Mouse (Mus musculus): ENCODE measurements around the gene Mphosph10. TPM values are rescaled to one million over a fixed set of nuclear protein-coding genes. Genes with fewer than 3 reads are reported as not detected.

The Mphosph10 gene
- 47.9 and 50.3 TPM in 2 replicates for polyA plus RNA-seq (2015; fragmentation: Nextera tagmentation; extraction: Ambion mirVana)

GRCm38 (mm10) chr7:64392122-64392818 is at the start of gene Mphosph10, which contains the start of gene Mcee:
TSS of gene Mphosph10 (minus strand) at chr7:64392268.
TSS of gene Mcee (plus strand) at chr7:64392607.
- peak within 1 kb of the TSS; percentile 98 for H3K4me2 ChIP-seq (replicated peaks)
- H3K9ac ChIP-seq: peak within 1 kb of the TSS; percentile 83
- 1% methylated on average over 54 of the region's 54 CpGs for WGBS
- peak within 1 kb of the TSS; percentile 67 for H3K4me3 ChIP-seq
- H3K9me3 ChIP-seq: no peaks in the 10 kb centered on the region
- peaks cover 20% of the 10 kb centered on the region for H3K4me1 ChIP-seq
- peak within 1 kb of the TSS; percentile 80; the same call in 1 of the 2 replicates for H3K27ac ChIP-seq
- peak; percentile 99 for ATAC-seq (ENCODE audit: low FRiP score, low read depth)
- peaks cover 21% of the 10 kb centered on the region for H3K36me3 ChIP-seq
- no peaks in the 10 kb centered on the region for H3K27me3 ChIP-seq

- no peaks in the 10 kb centered on the region for H3K27me3 ChIP-seq
- H3K4me3 ChIP-seq: no peak overlapping the region
- H3K9ac ChIP-seq: no peak overlapping the region
- no peaks in the 10 kb centered on the region for H3K9me3 ChIP-seq
- WGBS: 76% methylated on average over 8 of the region's 8 CpGs
- no peaks in the 10 kb centered on the region for H3K36me3 ChIP-seq
- H3K4me1 ChIP-seq: no peaks in the 10 kb centered on the region
- no peak for ATAC-seq (ENCODE audit: low FRiP score, low read depth)
- no peak overlapping the region for H3K4me2 ChIP-seq (replicated peaks)
- no peak overlapping the region for H3K27ac ChIP-seq
Observed at GRCm38 (mm10) chr7:64440519-64440918, 48.5 kb upstream of the Mphosph10 start.

- no peaks in the 10 kb centered on the region for H3K36me3 ChIP-seq
- H3K4me2 ChIP-seq (replicated peaks): no peak overlapping the region
- ATAC-seq (ENCODE audit: low FRiP score, low read depth): no peak
- H3K9ac ChIP-seq: no peak overlapping the region
- no peak overlapping the region for H3K4me3 ChIP-seq
- no peaks in the 10 kb centered on the region for H3K27me3 ChIP-seq
- no peak overlapping the region for H3K27ac ChIP-seq
- H3K4me1 ChIP-seq: no peaks in the 10 kb centered on the region
- no peaks in the 10 kb centered on the region for H3K9me3 ChIP-seq
- 55% methylated on average over 5 of the region's 5 CpGs for WGBS
Observed at GRCm38 (mm10) chr7:64439595-64440518, 47.8 kb upstream of the Mphosph10 start.

GRCm38 (mm10) chr7:64424861-64425260 is 32.8 kb upstream of the Mphosph10 start:
- Histone ChIP-seq H3K27ac (no peak overlapping the region), H3K9me3 (no peaks in the 10 kb centered on the region), H3K4me3 (no peak overlapping the region), H3K4me1 (no peaks in the 10 kb centered on the region), H3K27me3 (no peaks in the 10 kb centered on the region), H3K4me2 (replicated peaks) (no peak overlapping the region), H3K9ac (no peak overlapping the region), H3K36me3 (no peaks in the 10 kb centered on the region)
- ATAC-seq (ENCODE audit: low FRiP score, low read depth): no peak
- 51% methylated on average over 5 of the region's 5 CpGs for WGBS

GRCm38 (mm10) chr7:64403989-64404388 is 11.9 kb upstream of the Mphosph10 start:
- H3K4me2 ChIP-seq (replicated peaks): no peak overlapping the region
- 91% methylated on average over 8 of the region's 8 CpGs for WGBS
- peaks cover 7% of the 10 kb centered on the region for H3K36me3 ChIP-seq
- no peak overlapping the region for H3K4me3 ChIP-seq
- H3K9me3 ChIP-seq: no peaks in the 10 kb centered on the region
- no peak overlapping the region for H3K9ac ChIP-seq
- no peak overlapping the region for H3K27ac ChIP-seq
- no peak for ATAC-seq (ENCODE audit: low FRiP score, low read depth)
- no peaks in the 10 kb centered on the region for H3K4me1 ChIP-seq
- no peaks in the 10 kb centered on the region for H3K27me3 ChIP-seq

- H3K4me1 ChIP-seq: no peaks in the 10 kb centered on the region
- H3K36me3 ChIP-seq: peaks cover 7% of the 10 kb centered on the region
- H3K4me2 ChIP-seq (replicated peaks): no peak overlapping the region
- no peaks in the 10 kb centered on the region for H3K27me3 ChIP-seq
- H3K9me3 ChIP-seq: no peaks in the 10 kb centered on the region
- no peak overlapping the region for H3K9ac ChIP-seq
- 84% methylated on average over 4 of the region's 4 CpGs for WGBS
- ATAC-seq (ENCODE audit: low FRiP score, low read depth): no peak
- no peak overlapping the region for H3K27ac ChIP-seq
- no peak overlapping the region for H3K4me3 ChIP-seq
Observed at GRCm38 (mm10) chr7:64402452-64402851, 10.4 kb upstream of the Mphosph10 start.

GRCm38 (mm10) chr7:64400725-64401124 is 8.7 kb upstream of the Mphosph10 start:
- Histone ChIP-seq H3K36me3 (peaks cover 7% of the 10 kb centered on the region), H3K4me3 (no peak overlapping the region), H3K4me1 (no peaks in the 10 kb centered on the region), H3K9me3 (no peaks in the 10 kb centered on the region), H3K9ac (no peak overlapping the region), H3K27ac (no peak overlapping the region), H3K4me2 (replicated peaks) (no peak overlapping the region), H3K27me3 (no peaks in the 10 kb centered on the region)
- 94% methylated on average over 1 of the region's 1 CpGs for WGBS
- no peak for ATAC-seq (ENCODE audit: low FRiP score, low read depth)

GRCm38 (mm10) chr7:64392819-64393151 is 717 bp upstream of the Mphosph10 start:
- Histone ChIP-seq H3K4me3 (peak overlapping the region; percentile 67), H3K4me2 (replicated peaks) (peak overlapping the region; percentile 98), H3K9me3 (no peaks in the 10 kb centered on the region), H3K27me3 (no peaks in the 10 kb centered on the region), H3K27ac (peak overlapping the region; percentile 80; the same call in 1 of the 2 replicates), H3K9ac (peak overlapping the region; percentile 83), H3K4me1 (peaks cover 20% of the 10 kb centered on the region), H3K36me3 (peaks cover 16% of the 10 kb centered on the region)
- 1% methylated on average over 15 of the region's 15 CpGs for WGBS
- ATAC-seq (ENCODE audit: low FRiP score, low read depth): no peak

GRCm38 (mm10) chr7:64391479-64391878 is 589 bp downstream of the Mphosph10 start:
- H3K9me3 ChIP-seq: no peaks in the 10 kb centered on the region
- 3% methylated on average over 8 of the region's 8 CpGs for WGBS
- H3K4me3 ChIP-seq: peak overlapping the region; percentile 67
- no peaks in the 10 kb centered on the region for H3K27me3 ChIP-seq
- no peak for ATAC-seq (ENCODE audit: low FRiP score, low read depth)
- peaks cover 29% of the 10 kb centered on the region for H3K36me3 ChIP-seq
- peaks cover 20% of the 10 kb centered on the region for H3K4me1 ChIP-seq
- no peak overlapping the region for H3K27ac ChIP-seq
- peak overlapping the region; percentile 98 for H3K4me2 ChIP-seq (replicated peaks)
- H3K9ac ChIP-seq: peak overlapping the region; percentile 81

- Histone ChIP-seq H3K9ac (peak within 1 kb of the TSS; percentile 76), H3K36me3 (peaks cover 46% of the 10 kb centered on the region), H3K27me3 (no peaks in the 10 kb centered on the region), H3K4me3 (peak within 1 kb of the TSS; percentile 66), H3K4me2 (replicated peaks) (peak within 1 kb of the TSS; percentile 70), H3K27ac (peak within 1 kb of the TSS; percentile 96), H3K4me1 (peaks cover 13% of the 10 kb centered on the region), H3K9me3 (no peaks in the 10 kb centered on the region)
- WGBS: 5% methylated on average over 27 of the region's 27 CpGs
- ATAC-seq (ENCODE audit: low FRiP score, low read depth): peak; percentile 96
Observed at GRCm38 (mm10) chr7:64373830-64374562, 18.1 kb downstream of the Mphosph10 start, which contains the start of gene Fan1. TSS of gene Fan1 (minus strand) at chr7:64374095.

GRCm38 (mm10) chr7:64373147-64373829 is 18.8 kb downstream of the Mphosph10 start:
- Histone ChIP-seq H3K9ac (peak overlapping the region; percentile 76), H3K4me1 (peaks cover 13% of the 10 kb centered on the region), H3K36me3 (peaks cover 46% of the 10 kb centered on the region), H3K9me3 (no peaks in the 10 kb centered on the region), H3K4me2 (replicated peaks) (peak overlapping the region; percentile 70), H3K27ac (peak overlapping the region; percentile 96), H3K27me3 (no peaks in the 10 kb centered on the region), H3K4me3 (peak overlapping the region; percentile 66)
- peak; percentile 30; the same call in 1 of the 2 replicates for ATAC-seq (ENCODE audit: low FRiP score, low read depth)
- 10% methylated on average over 18 of the region's 18 CpGs for WGBS

Data from limb, embryonic 13.5 days (tissue).